Mouse (Mus musculus) spleen, adult 2 months (tissue): Measurements from ENCODE around the gene Kctd21. TPM values are rescaled to one million over a fixed set of nuclear protein-coding genes. Genes with fewer than 3 reads are reported as not detected.

Experiments
- DNase-seq, 2 experiments: peaks; one replicate each; pipeline versions ENCODE4 v3.0.0 to v3.0.0-alpha.2; 2012 to 2021; ENCODE audit warnings: low spot score in 2 of 2, low read depth in 1 of 2
- H3K27ac ChIP-seq: fragments of 200-500 bp; 2 replicates; pipeline ENCODE4 v1.5.1; 2012; ENCODE audit warnings: low read length, inconsistent platforms; ENCODE audit not compliant: insufficient read depth
- H3K27me3 ChIP-seq: fragments of 200-500 bp; 2 replicates; pipeline ENCODE4 v1.6.1; 2012; ENCODE audit warnings: mild to moderate bottlenecking, moderate library complexity, low read length, inconsistent platforms; ENCODE audit not compliant: control insufficient read depth, insufficient read depth
- H3K36me3 ChIP-seq: fragments of 200-500 bp; 2 replicates; pipeline ENCODE4 v1.6.1; 2012; ENCODE audit warnings: mild to moderate bottlenecking, low read length, inconsistent platforms; ENCODE audit not compliant: control insufficient read depth, insufficient read depth
- H3K4me1 ChIP-seq: fragments of 200-500 bp; 2 replicates; pipeline ENCODE4 v1.6.1; 2011; ENCODE audit warnings: inconsistent platforms; ENCODE audit not compliant: control insufficient read depth, insufficient read depth, insufficient read length
- H3K4me3 ChIP-seq: fragments of 200-500 bp; 2 replicates; pipeline ENCODE4 v1.5.1; 2011; ENCODE audit warnings: mild to moderate bottlenecking, inconsistent platforms; ENCODE audit not compliant: insufficient read depth, insufficient read length; ENCODE audit errors: extremely low read depth
- CTCF ChIP-seq: fragments of 200-500 bp; IDR thresholded peaks from 2 replicates; pipeline ENCODE4 v1.5.1; 2011; ENCODE audit warnings: mild to moderate bottlenecking, inconsistent platforms; ENCODE audit not compliant: insufficient read depth, insufficient read length, insufficient replicate concordance; ENCODE audit errors: extremely low read depth
- POLR2A ChIP-seq: fragments of 200-500 bp; IDR thresholded peaks from 2 replicates; pipeline ENCODE4 v1.6.1; 2011; ENCODE audit warnings: low read depth, low read length, inconsistent platforms
- WGBS: fragments of 180-500 bp; shearing (Covaris S2); methylation state at CpG from one replicate; pipeline ENCODE4 v1.1.7; 2018; 5-methylcytosine and 5-hydroxymethylcytosine counted together
- polyA plus RNA-seq: library from polyadenylated mRNA; depleted of rRNA; stranded (reverse); fragments of >200 nt; gene quantifications from 2 replicates; pipeline ENCODE4 v1.2.3, GENCODE M21; 2012

Gene Kctd21
- polyA plus RNA-seq, 1 experiment, result 2.8 TPM

GRCm38 (mm10) chr7:97365887-97366286 is 33.8 kb downstream of the Kctd21 start:
- WGBS, result 83% methylated on average over 1 of the region's 1 CpGs
- Histone ChIP-seq H3K27ac (no peak overlapping the region), H3K4me3 (no peak overlapping the region), H3K36me3 (no peaks in the 10 kb centered on the region), H3K27me3 (no peaks in the 10 kb centered on the region), H3K4me1 (no peaks in the 10 kb centered on the region; the same call in 1 of the 2 replicates)
- no peak for TF ChIP-seq CTCF
- no peak for TF ChIP-seq POLR2A
- DNase-seq, result no peak

- H3K27ac ChIP-seq, result no peak overlapping the region
- peaks cover 8% of the 10 kb centered on the region for H3K36me3 ChIP-seq
- H3K4me3 ChIP-seq, result no peak overlapping the region
- WGBS, result 90% methylated on average over 9 of the region's 9 CpGs
- H3K4me1 ChIP-seq, result peaks cover 2% of the 10 kb centered on the region; the same call in 1 of the 2 replicates
- DNase-seq, result no peak
- H3K27me3 ChIP-seq, result no peaks in the 10 kb centered on the region
- TF ChIP-seq CTCF (no peak), POLR2A (no peak)
Observed at GRCm38 (mm10) chr7:97375101-97375500, 43.0 kb downstream of the Kctd21 start.

GRCm38 (mm10) chr7:97375906-97376305 is 43.8 kb downstream of the Kctd21 start:
- 67% methylated on average over 2 of the region's 2 CpGs for WGBS
- Histone ChIP-seq H3K36me3 (peaks cover 8% of the 10 kb centered on the region), H3K4me1 (peaks cover 2% of the 10 kb centered on the region; the same call in 1 of the 2 replicates), H3K4me3 (no peak overlapping the region), H3K27me3 (no peaks in the 10 kb centered on the region), H3K27ac (peak overlapping the region; percentile 30)
- TF ChIP-seq POLR2A, result no peak
- no peak for TF ChIP-seq CTCF
- no peak for DNase-seq

GRCm38 (mm10) chr7:97379304-97379703 is 47.2 kb downstream of the Kctd21 start:
- 89% methylated on average over 5 of the region's 5 CpGs for WGBS
- DNase-seq, result no peak
- peaks cover 2% of the 10 kb centered on the region; the same call in 1 of the 2 replicates for H3K4me1 ChIP-seq
- H3K27me3 ChIP-seq, result no peaks in the 10 kb centered on the region
- H3K27ac ChIP-seq, result no peak overlapping the region
- H3K36me3 ChIP-seq, result peaks cover 14% of the 10 kb centered on the region
- no peak overlapping the region for H3K4me3 ChIP-seq
- no peak for TF ChIP-seq CTCF
- TF ChIP-seq POLR2A, result no peak

GRCm38 (mm10) chr7:97380500-97381123 is 48.5 kb downstream of the Kctd21 start:
- WGBS, result 95% methylated on average over 5 of the region's 5 CpGs
- TF ChIP-seq CTCF, result no peak
- no peak for TF ChIP-seq POLR2A
- no peak overlapping the region for H3K4me3 ChIP-seq
- DNase-seq, result no peak
- H3K36me3 ChIP-seq, result peaks cover 18% of the 10 kb centered on the region
- H3K27me3 ChIP-seq, result no peaks in the 10 kb centered on the region
- no peak overlapping the region for H3K27ac ChIP-seq
- H3K4me1 ChIP-seq, result peaks cover 2% of the 10 kb centered on the region; the same call in 1 of the 2 replicates

- Histone ChIP-seq H3K27me3 (no peaks in the 10 kb centered on the region), H3K36me3 (peaks cover 18% of the 10 kb centered on the region), H3K4me3 (no peak overlapping the region), H3K4me1 (no peaks in the 10 kb centered on the region; the same call in 1 of the 2 replicates), H3K27ac (no peak overlapping the region)
- no peak for TF ChIP-seq CTCF
- DNase-seq, result no peak
- 94% methylated on average over 8 of the region's 8 CpGs for WGBS
Observed at GRCm38 (mm10) chr7:97382661-97383060, 50.5 kb downstream of the Kctd21 start.

GRCm38 (mm10) chr7:97383496-97384132 is 51.5 kb downstream of the Kctd21 start:
- TF ChIP-seq CTCF (no peak), POLR2A (no peak)
- DNase-seq, result no peak
- Histone ChIP-seq H3K4me1 (no peaks in the 10 kb centered on the region; the same call in 1 of the 2 replicates), H3K27ac (no peak overlapping the region), H3K36me3 (peaks cover 14% of the 10 kb centered on the region), H3K27me3 (no peaks in the 10 kb centered on the region), H3K4me3 (no peak overlapping the region)
- 75% methylated on average over 10 of the region's 10 CpGs for WGBS
